Mouse (Mus musculus) frontal cortex, postnatal 10 days (tissue): ENCODE data around the gene Slc51a.

ENCODE experiments used
- DNase-seq, 2 experiments: peaks; one replicate each; pipeline ENCODE4 v3.0.0; 2022; ENCODE audit warnings: low spot score in 2 of 2, mixed read lengths in 1 of 2

Slc51a gene

DNA sequence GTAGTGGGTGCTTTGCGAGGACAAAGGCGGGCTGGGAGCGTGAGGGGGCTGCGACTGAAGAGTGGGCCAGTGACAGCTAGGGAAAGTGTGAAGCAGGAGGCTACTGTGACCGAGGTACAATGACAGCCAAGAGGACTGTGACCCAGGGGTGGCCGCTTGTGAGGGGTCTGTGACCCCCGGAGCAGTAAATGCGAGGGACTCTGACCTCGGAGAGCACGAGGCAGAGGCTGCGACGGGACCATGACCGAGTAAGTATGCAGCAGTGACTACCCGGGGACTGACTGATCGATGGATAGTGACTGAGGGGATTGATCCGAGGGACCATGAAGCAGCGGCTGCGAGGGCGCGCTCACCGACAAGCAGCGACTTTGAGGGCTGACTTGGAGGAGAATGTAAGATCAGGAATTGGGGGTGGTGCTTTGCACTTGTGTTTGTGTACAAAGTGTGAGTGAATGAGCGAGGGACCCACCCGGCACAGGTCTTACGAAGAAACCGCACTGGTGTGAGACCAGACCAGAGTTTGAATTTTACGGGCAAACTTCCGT, 56.6 kb downstream of the Slc51a start:
- no peak for DNase-seq

DNA sequence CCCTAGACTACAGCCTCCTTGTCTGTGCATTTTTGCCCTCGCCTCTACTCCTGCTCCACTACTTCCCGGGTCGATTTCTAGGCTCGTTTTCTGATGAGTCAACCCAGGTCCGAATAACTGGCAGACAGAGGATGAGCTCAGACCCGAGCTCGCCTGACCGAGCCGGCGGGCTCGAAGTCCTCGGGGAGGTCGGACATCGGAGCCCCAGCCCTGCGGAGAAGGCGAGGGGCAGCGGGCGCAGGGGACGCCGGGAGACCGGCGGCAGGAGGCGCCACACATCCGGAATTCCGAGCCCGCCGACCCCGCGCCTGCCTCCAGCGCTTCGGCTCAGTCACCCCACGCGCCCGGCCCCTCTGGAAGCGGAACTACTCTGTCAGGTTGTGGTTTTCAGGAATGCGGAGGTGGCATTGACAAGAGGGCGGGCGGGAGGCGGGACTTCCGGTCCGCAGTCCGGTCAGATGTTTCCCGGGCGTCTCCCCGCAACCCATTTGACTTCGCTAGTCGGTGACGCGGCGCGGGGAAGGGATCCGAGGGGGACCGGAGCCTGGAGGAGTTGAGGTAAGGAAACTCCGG, 57.1 kb downstream of the Slc51a start, which contains the start of gene Pcyt1a:
Gene Pcyt1a, plus strand, starts transcription at position 448 of the 573 bp plus-strand sequence.
- peak; percentile 87 to 89 for DNase-seq

- no peak for DNase-seq
Observed at GRCm38 (mm10) chr16:32427506-32427905, 60.2 kb downstream of the Slc51a start.
